Mouse (Mus musculus) brain, adult 10 weeks (tissue): ENCODE results near the gene Thumpd2. TPM values are rescaled to one million over a fixed set of nuclear protein-coding genes. Genes with fewer than 3 reads are reported as not detected.

Experiments used
- polyA plus RNA-seq: library from polyadenylated mRNA; stranded (reverse); fragments of 350-450 nt; fragmentation: Illumina TruSeq; extraction: RNeasy Lipid Tissue Mini Kit (QIAGEN cat#74804); gene quantifications from one replicate; pipeline ENCODE4 v1.2.3, GENCODE M21; 2015; ENCODE audit warnings: low read depth, low replicate concordance

Thumpd2 gene
- polyA plus RNA-seq = 5.0 TPM

DNA sequence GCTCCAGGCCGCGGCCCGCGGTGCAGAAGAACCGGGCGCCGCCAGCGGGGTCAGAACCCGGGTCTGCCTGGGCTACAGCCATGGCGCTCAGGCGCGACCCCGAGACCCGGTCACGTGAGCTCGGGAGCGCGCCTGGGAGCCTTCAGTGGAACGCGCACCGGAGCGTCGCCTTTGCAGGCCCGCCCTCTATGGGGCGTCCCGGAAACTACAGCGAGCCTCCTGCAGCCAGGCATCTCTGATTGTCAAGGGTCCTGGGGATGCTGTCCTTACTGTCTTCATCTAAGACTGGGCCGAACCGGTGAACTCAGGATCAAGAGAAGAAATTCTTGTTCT lies at the start of gene Thumpd2:
TSS of gene Thumpd2 (minus strand) at position 104 of the 333 bp plus-strand sequence.

Other genes with a start within 250 kb of the Thumpd2 start
- 82.0 TPM for gene Tmem178, start 120.5 kb downstream of the Thumpd2 start, polyA plus RNA-seq